Mouse (Mus musculus): ENCODE data around the gene Ppp1r13b. TPM values are rescaled to one million over a fixed set of nuclear protein-coding genes. Genes with fewer than 3 reads are reported as not detected.

Gene Ppp1r13b
- total RNA-seq (2023), result 53.2 TPM

GRCm38 (mm10) chr12:111907970-111908681 is at the start of gene Ppp1r13b:
TSS of gene Ppp1r13b (minus strand) at chr12:111908110.

GRCm38 (mm10) chr12:111813766-111814617 is 93.9 kb downstream of the Ppp1r13b start, which contains the start of the genes Xrcc3 and Zfyve21:
TSS of gene Xrcc3 (minus strand) at chr12:111813873.
TSS of gene Zfyve21 (plus strand) at chr12:111814170.

Other genes with a start within 250 kb of the Ppp1r13b start
- 2.5 TPM for gene Ckb, start 235.8 kb downstream of the Ppp1r13b start, total RNA-seq (2023)
- gene Trmt61a, start 230.0 kb downstream of the Ppp1r13b start, total RNA-seq (2023), result 23.8 TPM
- gene Bag5, start 194.9 kb downstream of the Ppp1r13b start, total RNA-seq (2023), result 26.9 TPM
- 23.4 TPM for gene Apopt1, start 194.8 kb downstream of the Ppp1r13b start, total RNA-seq (2023)
- gene Klc1, start 149.3 kb downstream of the Ppp1r13b start, total RNA-seq (2023), result 70.6 TPM
- gene Xrcc3, start 94.2 kb downstream of the Ppp1r13b start, total RNA-seq (2023), result 2.2 TPM
- gene Zfyve21, start 93.9 kb downstream of the Ppp1r13b start, total RNA-seq (2023), result 2.5 TPM
- 223 TPM for gene Atp5mpl, start 58.9 kb upstream of the Ppp1r13b start, total RNA-seq (2023)
- not detected for gene Tdrd9, start 63.4 kb upstream of the Ppp1r13b start, total RNA-seq (2023)
- gene Rd3l, start 73.2 kb upstream of the Ppp1r13b start, total RNA-seq (2023), result not detected
- gene Aspg, start 198.6 kb upstream of the Ppp1r13b start, total RNA-seq (2023), result not detected
- not detected for gene Kif26a, start 238.1 kb upstream of the Ppp1r13b start, total RNA-seq (2023)

All from CD8-positive naive resting alpha-beta T cell, adult 57 days (primary cell).